Mouse (Mus musculus): Measurements from ENCODE around the gene Zfp661. TPM values are rescaled to one million over a fixed set of nuclear protein-coding genes. Genes with fewer than 3 reads are reported as not detected.

The Zfp661 gene
- 3.1 and 4.0 TPM in 2 replicates for polyA plus RNA-seq (2014; fragmentation: Nextera tagmentation; extraction: Ambion mirVana)

DNA sequence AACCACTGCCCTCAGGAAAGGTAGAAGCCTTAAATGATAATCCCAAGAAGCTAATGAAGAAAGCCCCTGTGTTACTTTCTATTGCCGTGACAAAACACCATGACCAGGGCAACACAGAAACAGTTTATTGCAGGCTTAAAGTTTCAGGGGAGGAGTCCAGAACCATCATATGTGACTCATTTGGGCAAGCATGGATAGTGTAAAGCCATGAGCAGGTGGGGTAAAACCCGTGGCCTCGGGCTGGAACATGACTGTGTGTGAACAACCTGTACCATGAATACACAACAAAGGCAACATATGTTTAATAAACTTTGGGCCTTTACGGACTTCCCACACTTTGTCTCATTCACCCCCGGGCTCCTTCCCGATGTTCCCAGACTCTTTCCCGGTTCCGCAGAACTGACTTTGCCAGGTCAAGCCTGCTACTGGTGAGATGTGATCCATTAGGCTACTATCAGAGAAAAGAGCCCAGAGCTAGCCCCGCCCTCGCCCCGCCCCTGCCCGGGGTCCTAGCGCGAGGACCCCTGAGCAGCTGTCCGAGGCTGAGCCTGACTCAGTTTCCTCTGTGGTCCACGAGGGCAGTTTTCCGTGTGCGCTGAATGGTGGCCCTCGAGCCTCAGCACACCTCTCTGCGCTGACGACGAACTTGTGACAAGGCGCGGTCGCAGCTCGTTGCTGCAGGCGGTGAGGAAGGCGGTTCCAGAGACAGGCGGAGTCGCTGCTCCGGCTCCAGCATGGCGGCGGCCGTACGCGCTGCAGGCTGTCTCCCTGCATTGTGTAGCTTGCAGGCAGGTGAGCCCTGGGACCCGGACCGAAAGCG is at the start of gene Zfp661, which contains the start of gene Mrps5:
Zfp661 (minus strand) TSS at position 401 of the 820 bp plus-strand sequence.
Mrps5 (plus strand) TSS at position 529 of the 820 bp plus-strand sequence.
- H3K9me3 ChIP-seq (replicated peaks; ENCODE audit: control insufficient read depth, low read length), result no peaks in the 10 kb centered on the region
- peak within 1 kb of the TSS; percentile 89 for H3K9ac ChIP-seq (ENCODE audit: low read depth, low read length)
- WGBS (ENCODE audit: insufficient replicate concordance), result 4% methylated on average over 39 of the region's 39 CpGs
- peaks cover 11% of the 10 kb centered on the region for H3K4me1 ChIP-seq (ENCODE audit: control insufficient read depth, insufficient read depth, low read length)
- peak; percentile 84 for ATAC-seq (replicated peaks; ENCODE audit: insufficient number of reproducible peaks, low FRiP score, low TSS enrichment)
- peak within 1 kb of the TSS; percentile 87 for H3K27ac ChIP-seq (ENCODE audit: low read depth, low read length)
- H3K36me3 ChIP-seq (ENCODE audit: control insufficient read depth, insufficient read depth, low read length), result peaks cover 5% of the 10 kb centered on the region; the same call in 1 of the 2 replicates
- H3K4me2 ChIP-seq, result peak within 1 kb of the TSS; percentile 83
- H3K27me3 ChIP-seq (ENCODE audit: control insufficient read depth, insufficient read depth, low read length), result no peaks in the 10 kb centered on the region
- H3K4me3 ChIP-seq (ENCODE audit: low read depth, low read length), result peak within 1 kb of the TSS; percentile 80

DNA sequence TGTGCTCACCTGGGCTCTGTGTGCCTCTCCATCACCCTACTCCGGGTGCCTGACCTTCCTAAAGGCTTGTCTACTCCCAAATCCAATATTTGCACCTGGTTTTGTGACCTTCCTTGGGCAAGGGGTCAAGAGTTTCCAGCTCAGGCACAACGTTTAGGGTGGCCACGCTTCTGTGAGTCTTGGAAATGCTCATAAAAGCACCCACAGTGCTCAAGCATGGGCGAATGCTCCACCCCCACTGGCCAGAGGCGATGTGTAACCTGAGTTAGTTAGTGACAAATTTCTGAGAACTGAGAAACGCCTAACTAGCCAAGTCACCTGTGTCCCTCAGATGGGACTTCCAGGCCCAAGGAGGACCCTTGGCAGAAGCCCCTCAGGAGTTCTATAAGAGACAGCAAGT is 48.7 kb upstream of the Zfp661 start:
- 77% methylated on average over 6 of the region's 6 CpGs for WGBS (ENCODE audit: insufficient replicate concordance)
- H3K9me3 ChIP-seq (replicated peaks; ENCODE audit: control insufficient read depth, low read length), result no peaks in the 10 kb centered on the region
- H3K4me3 ChIP-seq (ENCODE audit: low read depth, low read length), result no peak overlapping the region
- no peak overlapping the region for H3K9ac ChIP-seq (ENCODE audit: low read depth, low read length)
- H3K27me3 ChIP-seq (ENCODE audit: control insufficient read depth, insufficient read depth, low read length), result no peaks in the 10 kb centered on the region
- H3K27ac ChIP-seq (ENCODE audit: low read depth, low read length), result no peak overlapping the region
- H3K36me3 ChIP-seq (ENCODE audit: control insufficient read depth, insufficient read depth, low read length), result no peaks in the 10 kb centered on the region
- ATAC-seq (replicated peaks; ENCODE audit: insufficient number of reproducible peaks, low FRiP score, low TSS enrichment), result no peak
- no peak overlapping the region for H3K4me2 ChIP-seq
- H3K4me1 ChIP-seq (ENCODE audit: control insufficient read depth, insufficient read depth, low read length), result no peaks in the 10 kb centered on the region

GRCm38 (mm10) chr2:127632601-127633000 is 45.7 kb upstream of the Zfp661 start:
- Histone ChIP-seq H3K9ac (ENCODE audit: low read depth, low read length) (no peak overlapping the region), H3K9me3 (replicated peaks; ENCODE audit: control insufficient read depth, low read length) (no peaks in the 10 kb centered on the region), H3K27ac (ENCODE audit: low read depth, low read length) (no peak overlapping the region), H3K36me3 (ENCODE audit: control insufficient read depth, insufficient read depth, low read length) (no peaks in the 10 kb centered on the region), H3K4me3 (ENCODE audit: low read depth, low read length) (no peak overlapping the region), H3K4me2 (no peak overlapping the region), H3K4me1 (ENCODE audit: control insufficient read depth, insufficient read depth, low read length) (no peaks in the 10 kb centered on the region), H3K27me3 (ENCODE audit: control insufficient read depth, insufficient read depth, low read length) (no peaks in the 10 kb centered on the region)
- 62% methylated on average over 2 of the region's 2 CpGs for WGBS (ENCODE audit: insufficient replicate concordance)
- ATAC-seq (replicated peaks; ENCODE audit: insufficient number of reproducible peaks, low FRiP score, low TSS enrichment), result no peak

DNA sequence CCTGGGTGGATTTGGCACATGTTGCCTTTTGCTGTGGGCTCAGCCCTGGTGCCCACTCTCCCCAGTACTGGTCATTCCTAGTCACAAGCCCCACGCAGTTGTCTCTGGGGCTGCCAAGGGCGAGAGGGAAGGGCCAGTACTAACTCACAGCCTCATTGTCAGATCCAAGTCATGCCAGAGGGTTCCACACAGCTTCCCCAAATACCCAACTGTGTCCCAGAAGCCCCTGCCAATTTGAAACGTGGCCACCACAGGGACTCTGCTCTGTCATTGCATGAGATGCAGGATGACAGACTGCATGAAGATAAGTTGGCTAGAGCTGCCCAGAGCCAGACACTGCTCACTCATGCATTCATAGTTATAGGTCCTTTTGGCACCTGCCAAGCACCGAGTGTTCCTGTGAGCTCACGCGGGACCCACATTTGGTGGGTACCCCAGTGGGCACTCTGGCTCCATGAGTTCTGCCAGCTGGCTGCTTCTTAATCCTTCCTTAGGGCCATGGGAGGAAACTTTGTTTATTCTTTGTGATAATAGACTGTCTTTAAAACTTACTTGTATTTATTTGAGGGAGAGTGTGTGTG is 41.2 kb upstream of the Zfp661 start:
- Histone ChIP-seq H3K9ac (ENCODE audit: low read depth, low read length) (no peak overlapping the region), H3K36me3 (ENCODE audit: control insufficient read depth, insufficient read depth, low read length) (no peaks in the 10 kb centered on the region), H3K4me2 (no peak overlapping the region), H3K4me1 (ENCODE audit: control insufficient read depth, insufficient read depth, low read length) (no peaks in the 10 kb centered on the region), H3K27me3 (ENCODE audit: control insufficient read depth, insufficient read depth, low read length) (no peaks in the 10 kb centered on the region; the same call in 1 of the 2 replicates), H3K27ac (ENCODE audit: low read depth, low read length) (no peak overlapping the region), H3K9me3 (replicated peaks; ENCODE audit: control insufficient read depth, low read length) (no peaks in the 10 kb centered on the region), H3K4me3 (ENCODE audit: low read depth, low read length) (no peak overlapping the region)
- WGBS (ENCODE audit: insufficient replicate concordance), result 71% methylated on average over 6 of the region's 6 CpGs
- no peak for ATAC-seq (replicated peaks; ENCODE audit: insufficient number of reproducible peaks, low FRiP score, low TSS enrichment)

- 67% methylated on average over 6 of the region's 6 CpGs for WGBS (ENCODE audit: insufficient replicate concordance)
- ATAC-seq (replicated peaks; ENCODE audit: insufficient number of reproducible peaks, low FRiP score, low TSS enrichment), result no peak
Observed at GRCm38 (mm10) chr2:127627354-127627753, 40.5 kb upstream of the Zfp661 start.

DNA sequence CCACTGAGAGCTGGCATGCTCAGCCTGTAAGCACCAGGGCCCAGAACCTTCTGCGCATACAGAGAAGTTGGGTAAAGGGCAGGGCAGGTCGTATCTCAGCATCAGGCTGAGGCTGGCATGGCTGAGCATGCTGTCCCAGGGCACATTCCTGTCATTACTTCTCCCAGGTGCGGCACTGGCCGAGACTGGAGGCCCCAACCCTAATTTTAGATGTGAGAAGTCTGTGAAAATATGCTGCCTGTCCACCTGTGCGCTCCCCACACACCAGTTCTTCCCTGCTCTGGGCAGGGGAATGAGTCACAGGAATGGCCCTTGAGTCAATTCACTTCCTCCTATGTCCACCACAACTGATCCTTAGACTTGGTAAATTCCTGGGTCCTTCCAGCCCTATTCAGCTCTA is 38.8 kb upstream of the Zfp661 start:
- no peak for ATAC-seq (replicated peaks; ENCODE audit: insufficient number of reproducible peaks, low FRiP score, low TSS enrichment)
- H3K27me3 ChIP-seq (ENCODE audit: control insufficient read depth, insufficient read depth, low read length), result no peaks in the 10 kb centered on the region; the same call in 1 of the 2 replicates
- H3K4me1 ChIP-seq (ENCODE audit: control insufficient read depth, insufficient read depth, low read length), result no peaks in the 10 kb centered on the region
- no peaks in the 10 kb centered on the region for H3K9me3 ChIP-seq (replicated peaks; ENCODE audit: control insufficient read depth, low read length)
- no peak overlapping the region for H3K27ac ChIP-seq (ENCODE audit: low read depth, low read length)
- no peak overlapping the region for H3K4me3 ChIP-seq (ENCODE audit: low read depth, low read length)
- H3K4me2 ChIP-seq, result no peak overlapping the region
- 60% methylated on average over 5 of the region's 5 CpGs for WGBS (ENCODE audit: insufficient replicate concordance)
- no peaks in the 10 kb centered on the region for H3K36me3 ChIP-seq (ENCODE audit: control insufficient read depth, insufficient read depth, low read length)
- no peak overlapping the region for H3K9ac ChIP-seq (ENCODE audit: low read depth, low read length)

More at GRCm38 (mm10) chr2:127627354-127627753, 40.5 kb upstream of the Zfp661 start:
- Histone ChIP-seq H3K27me3 (ENCODE audit: control insufficient read depth, insufficient read depth, low read length) (no peaks in the 10 kb centered on the region; the same call in 1 of the 2 replicates), H3K36me3 (ENCODE audit: control insufficient read depth, insufficient read depth, low read length) (no peaks in the 10 kb centered on the region), H3K27ac (ENCODE audit: low read depth, low read length) (no peak overlapping the region), H3K4me1 (ENCODE audit: control insufficient read depth, insufficient read depth, low read length) (no peaks in the 10 kb centered on the region), H3K9ac (ENCODE audit: low read depth, low read length) (no peak overlapping the region), H3K4me3 (ENCODE audit: low read depth, low read length) (no peak overlapping the region), H3K4me2 (no peak overlapping the region), H3K9me3 (replicated peaks; ENCODE audit: control insufficient read depth, low read length) (no peaks in the 10 kb centered on the region)

- no peaks in the 10 kb centered on the region for H3K36me3 ChIP-seq (ENCODE audit: control insufficient read depth, insufficient read depth, low read length)
- H3K4me1 ChIP-seq (ENCODE audit: control insufficient read depth, insufficient read depth, low read length), result no peaks in the 10 kb centered on the region
- H3K9me3 ChIP-seq (replicated peaks; ENCODE audit: control insufficient read depth, low read length), result no peaks in the 10 kb centered on the region
- no peaks in the 10 kb centered on the region; the same call in 1 of the 2 replicates for H3K27me3 ChIP-seq (ENCODE audit: control insufficient read depth, insufficient read depth, low read length)
- H3K9ac ChIP-seq (ENCODE audit: low read depth, low read length), result no peak overlapping the region
- H3K27ac ChIP-seq (ENCODE audit: low read depth, low read length), result no peak overlapping the region
- no peak for ATAC-seq (replicated peaks; ENCODE audit: insufficient number of reproducible peaks, low FRiP score, low TSS enrichment)
- H3K4me3 ChIP-seq (ENCODE audit: low read depth, low read length), result no peak overlapping the region
- WGBS (ENCODE audit: insufficient replicate concordance), result 88% methylated on average over 2 of the region's 2 CpGs
- H3K4me2 ChIP-seq, result no peak overlapping the region
Observed at GRCm38 (mm10) chr2:127624786-127625185, 37.9 kb upstream of the Zfp661 start.

DNA sequence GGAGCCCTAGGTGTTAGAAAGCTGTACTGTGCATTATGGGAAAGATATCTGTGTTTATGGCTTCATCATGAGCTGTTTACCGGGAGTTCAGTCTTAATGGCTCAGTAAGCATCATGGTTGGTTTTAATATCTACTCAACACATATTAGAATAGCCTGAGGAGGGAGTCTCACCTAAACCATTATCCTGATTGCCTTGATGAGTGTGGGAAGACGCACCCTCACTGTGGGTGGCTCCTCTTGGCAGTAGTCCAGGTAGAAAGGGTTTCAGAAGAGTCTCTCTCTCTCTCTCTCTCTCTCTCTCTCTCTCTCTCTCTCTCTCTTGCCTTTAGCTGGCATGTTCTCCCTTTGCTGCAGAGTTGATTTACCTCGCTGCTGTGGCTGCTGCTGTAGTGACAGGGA is 35.2 kb upstream of the Zfp661 start:
- Histone ChIP-seq H3K4me1 (ENCODE audit: control insufficient read depth, insufficient read depth, low read length) (no peaks in the 10 kb centered on the region), H3K4me3 (ENCODE audit: low read depth, low read length) (no peak overlapping the region), H3K9ac (ENCODE audit: low read depth, low read length) (no peak overlapping the region), H3K36me3 (ENCODE audit: control insufficient read depth, insufficient read depth, low read length) (no peaks in the 10 kb centered on the region), H3K27ac (ENCODE audit: low read depth, low read length) (no peak overlapping the region), H3K27me3 (ENCODE audit: control insufficient read depth, insufficient read depth, low read length) (no peaks in the 10 kb centered on the region; the same call in 1 of the 2 replicates), H3K4me2 (no peak overlapping the region), H3K9me3 (replicated peaks; ENCODE audit: control insufficient read depth, low read length) (no peaks in the 10 kb centered on the region)
- ATAC-seq (replicated peaks; ENCODE audit: insufficient number of reproducible peaks, low FRiP score, low TSS enrichment), result no peak
- WGBS (ENCODE audit: insufficient replicate concordance), result 57% methylated on average over 3 of the region's 3 CpGs
